Mouse (Mus musculus): ENCODE data around the gene Epha1.

Gene Epha1

GRCm38 (mm10) chr6:42373669-42374430, 782 bp upstream of the Epha1 start:
- DNase-seq: no peak

DNA sequence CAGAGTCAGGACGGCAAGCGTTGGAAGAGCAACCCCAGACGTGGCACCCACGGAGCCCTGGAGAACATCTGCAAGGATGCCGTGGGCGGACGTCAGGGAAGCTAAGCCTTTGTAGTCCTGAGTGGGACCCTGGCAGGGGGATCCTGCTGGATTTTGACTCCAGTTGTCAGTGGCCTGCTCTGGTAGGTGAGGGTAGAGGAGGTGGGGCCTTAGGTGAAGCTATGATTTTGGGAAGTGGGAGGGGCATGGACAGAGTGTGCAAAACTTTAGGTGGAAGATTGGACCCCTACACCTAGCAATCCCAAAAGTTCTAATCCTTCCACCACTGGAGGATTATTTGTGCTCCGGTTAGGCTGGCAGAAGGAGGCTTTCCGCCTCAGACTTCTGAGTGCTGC, 650 bp downstream of the Epha1 start:
- no peak for DNase-seq

DNA sequence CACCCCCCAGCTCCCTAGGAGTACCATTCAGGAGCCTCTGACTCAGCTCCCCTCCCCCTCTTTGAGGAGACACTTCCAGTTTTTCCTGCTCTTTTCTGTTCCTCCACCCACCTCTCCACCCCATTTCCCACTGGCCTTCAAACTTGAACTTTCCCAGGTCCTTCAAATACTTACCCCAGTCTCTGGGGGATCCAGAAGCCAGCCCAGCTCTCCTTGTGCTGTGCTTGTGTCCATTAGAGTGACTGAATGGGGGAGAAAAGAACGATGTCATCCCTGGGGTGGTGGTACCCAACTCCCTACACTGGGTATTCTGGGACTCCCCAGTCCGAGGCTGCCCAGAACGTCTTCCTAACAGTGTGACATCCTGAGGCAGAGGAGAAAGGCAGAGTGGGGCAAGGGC, 1.1 kb downstream of the Epha1 start:
- no peak for DNase-seq

DNA sequence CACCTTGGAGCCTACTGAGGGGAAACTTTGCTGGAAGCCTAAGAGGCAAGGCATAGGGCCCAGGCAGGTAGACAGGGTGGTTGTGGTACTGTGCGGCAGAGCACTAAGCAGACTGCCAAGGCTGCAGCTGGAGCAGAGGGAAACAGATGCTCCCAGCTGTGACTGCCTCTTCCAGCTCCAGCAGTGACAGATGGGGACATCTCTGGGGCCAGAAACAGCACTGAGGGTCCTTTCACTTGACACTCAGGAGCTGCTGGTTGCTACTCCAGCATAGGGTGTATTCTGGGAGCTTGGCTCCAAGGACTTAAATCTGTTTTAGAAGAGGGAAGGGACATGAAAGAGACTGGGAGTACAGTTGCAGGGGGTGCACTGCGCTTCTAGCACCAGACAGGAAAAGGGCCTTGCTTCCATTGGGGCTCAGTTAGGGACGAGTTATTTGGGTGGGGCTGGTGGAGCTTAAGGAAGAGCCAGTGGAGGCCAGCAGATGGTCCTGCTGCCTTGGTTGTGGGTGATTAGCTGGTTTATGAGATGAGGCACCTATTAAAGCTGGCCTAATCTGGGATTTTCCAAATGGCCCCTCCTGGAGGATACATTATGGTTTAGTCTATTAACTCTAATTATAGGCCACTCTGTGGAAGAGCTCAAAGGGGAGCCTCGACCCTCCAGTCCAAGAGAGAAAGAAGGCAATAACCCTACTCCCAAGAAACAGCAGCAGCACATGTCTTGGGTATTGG, 2.3 kb downstream of the Epha1 start:
- DNase-seq: no peak

DNA sequence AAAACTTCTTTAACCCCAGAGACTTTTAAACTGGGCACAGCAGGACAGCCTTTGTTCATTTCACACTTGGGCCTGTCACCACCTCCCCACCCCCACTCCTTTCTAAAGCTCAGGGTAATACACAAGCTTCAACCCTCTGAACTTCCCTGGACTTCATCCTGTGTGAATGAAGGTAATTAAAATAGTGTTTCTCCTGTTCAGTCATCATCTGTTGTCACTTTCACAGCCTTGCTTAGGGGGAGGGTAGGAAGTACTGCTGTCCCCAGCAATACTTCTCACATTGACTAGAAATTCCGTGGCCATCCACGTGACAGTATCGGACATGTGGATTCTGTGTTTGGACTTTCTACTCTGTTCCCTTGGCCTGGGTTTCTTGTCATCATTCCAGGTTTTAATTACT, 3.2 kb downstream of the Epha1 start:
- DNase-seq: no peak

DNA sequence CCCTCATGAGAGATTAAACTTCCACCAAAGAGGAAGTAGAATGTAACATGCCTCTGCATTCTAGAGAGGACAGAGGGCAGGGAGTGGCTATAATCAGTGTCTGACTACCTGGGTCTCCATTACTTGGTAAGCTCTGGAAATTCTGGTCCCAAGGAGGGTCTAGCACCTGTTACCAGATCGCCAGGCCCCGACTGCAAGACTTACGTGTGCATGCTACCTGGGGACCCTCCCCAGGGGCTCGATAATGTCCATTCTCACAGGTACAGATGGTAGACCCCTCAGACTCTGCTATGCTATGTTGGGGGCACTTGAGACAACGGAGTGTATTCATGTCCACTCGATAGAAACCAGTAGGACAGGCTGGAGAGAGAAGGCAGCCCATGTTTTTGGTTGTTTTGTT, 7.9 kb downstream of the Epha1 start:
- no peak for DNase-seq

GRCm38 (mm10) chr6:42364607-42365006, 8.5 kb downstream of the Epha1 start:
- no peak for DNase-seq

- DNase-seq: no peak
These were observed 9.0 kb downstream of the Epha1 start for GRCm38 (mm10) chr6:42364066-42364465.

DNA sequence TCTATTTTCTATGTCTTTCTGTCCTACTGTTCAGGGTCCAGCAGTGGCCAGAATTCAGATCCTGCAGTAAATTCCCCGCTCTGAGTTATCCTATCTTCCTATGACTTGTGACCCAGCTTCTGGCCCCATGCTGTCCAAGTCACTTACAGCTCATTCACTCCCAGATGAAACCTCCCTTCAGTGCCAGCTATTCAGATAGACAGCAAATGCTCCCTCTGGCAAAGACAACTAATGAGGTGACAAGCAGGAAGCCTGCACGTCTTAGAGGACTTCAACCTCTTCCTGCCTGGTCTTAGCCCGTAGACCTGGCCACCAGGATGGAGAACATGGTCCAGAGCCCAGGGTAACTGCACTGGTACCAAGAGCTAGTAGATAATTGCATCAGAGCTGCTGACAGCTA, 10.1 kb downstream of the Epha1 start:
- DNase-seq: peak; percentile 35 to 41

- DNase-seq: peak in 1 of 2 experiments; percentile 15
These were observed 10.6 kb downstream of the Epha1 start for GRCm38 (mm10) chr6:42362497-42362896.

- DNase-seq: peak in 1 of 2 experiments; percentile 13
These were observed 11.0 kb downstream of the Epha1 start for GRCm38 (mm10) chr6:42362074-42362473.

DNA sequence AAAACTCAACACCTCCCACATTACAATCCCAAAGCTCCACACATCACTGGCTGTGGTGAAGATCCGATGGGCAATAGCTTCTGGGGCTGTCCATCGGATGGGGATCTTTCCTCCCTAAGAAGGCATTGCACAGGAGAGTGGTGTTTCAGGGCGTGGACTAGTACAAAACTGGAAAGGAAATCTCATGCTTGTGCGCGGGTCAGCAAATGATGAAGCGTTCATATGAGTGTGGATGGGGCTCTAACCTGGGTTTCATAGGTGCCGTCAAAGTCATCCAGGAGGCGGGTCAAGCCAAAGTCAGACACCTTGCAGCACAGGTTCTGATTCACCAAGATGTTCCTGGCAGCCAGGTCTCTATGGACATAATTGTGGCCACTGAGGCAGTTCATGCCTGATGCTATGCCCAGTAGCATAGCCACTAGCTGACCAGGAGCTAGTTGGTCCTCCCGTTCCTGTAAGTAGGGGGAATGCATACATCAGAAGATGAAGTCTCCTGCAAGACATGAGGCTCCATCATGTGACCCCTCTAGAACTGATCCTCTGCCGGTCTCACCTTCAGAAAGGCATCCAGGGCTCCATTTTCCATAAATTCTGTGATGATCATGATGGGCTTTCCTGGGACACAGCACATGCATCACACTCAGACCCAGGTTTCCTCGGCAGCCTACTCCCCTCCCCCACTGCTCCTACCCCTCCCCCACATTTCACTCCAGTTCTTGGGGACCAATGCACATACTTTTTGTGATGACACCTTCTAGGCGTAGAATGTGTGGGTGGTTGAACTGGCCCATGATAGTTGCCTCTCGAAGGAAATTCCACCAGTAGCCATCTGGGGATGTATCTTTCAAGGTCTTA, 11.8 kb downstream of the Epha1 start:
- DNase-seq: no peak

DNA sequence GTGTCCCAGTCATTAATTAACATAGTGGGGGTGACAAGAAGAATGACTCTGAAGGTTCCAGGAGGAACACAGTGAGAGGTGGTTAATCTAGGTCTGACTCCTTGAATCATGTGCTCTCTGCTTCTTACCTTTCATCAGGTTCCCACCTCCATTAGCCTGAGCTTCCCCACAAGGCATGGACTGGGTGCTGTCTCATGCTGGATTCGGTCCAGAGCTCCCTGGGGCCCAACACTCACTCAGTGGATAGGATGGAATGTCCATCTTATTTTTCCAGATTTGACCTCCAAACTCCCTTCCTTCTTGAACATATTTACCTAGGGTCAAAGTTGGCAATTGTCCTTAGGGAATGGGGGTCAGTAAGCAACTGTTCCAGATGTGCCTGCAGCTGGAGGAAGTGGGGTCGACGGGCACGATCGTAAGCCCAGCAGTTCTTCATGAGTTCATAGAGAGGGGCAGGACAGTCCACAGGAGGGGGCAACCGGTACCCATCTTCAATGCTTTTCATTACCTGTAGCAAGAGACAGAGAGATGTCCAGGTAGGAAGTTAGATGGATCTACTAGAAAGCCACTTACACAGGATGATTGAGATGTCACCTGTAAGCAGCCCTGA, 12.7 kb downstream of the Epha1 start:
- DNase-seq: no peak

DNA sequence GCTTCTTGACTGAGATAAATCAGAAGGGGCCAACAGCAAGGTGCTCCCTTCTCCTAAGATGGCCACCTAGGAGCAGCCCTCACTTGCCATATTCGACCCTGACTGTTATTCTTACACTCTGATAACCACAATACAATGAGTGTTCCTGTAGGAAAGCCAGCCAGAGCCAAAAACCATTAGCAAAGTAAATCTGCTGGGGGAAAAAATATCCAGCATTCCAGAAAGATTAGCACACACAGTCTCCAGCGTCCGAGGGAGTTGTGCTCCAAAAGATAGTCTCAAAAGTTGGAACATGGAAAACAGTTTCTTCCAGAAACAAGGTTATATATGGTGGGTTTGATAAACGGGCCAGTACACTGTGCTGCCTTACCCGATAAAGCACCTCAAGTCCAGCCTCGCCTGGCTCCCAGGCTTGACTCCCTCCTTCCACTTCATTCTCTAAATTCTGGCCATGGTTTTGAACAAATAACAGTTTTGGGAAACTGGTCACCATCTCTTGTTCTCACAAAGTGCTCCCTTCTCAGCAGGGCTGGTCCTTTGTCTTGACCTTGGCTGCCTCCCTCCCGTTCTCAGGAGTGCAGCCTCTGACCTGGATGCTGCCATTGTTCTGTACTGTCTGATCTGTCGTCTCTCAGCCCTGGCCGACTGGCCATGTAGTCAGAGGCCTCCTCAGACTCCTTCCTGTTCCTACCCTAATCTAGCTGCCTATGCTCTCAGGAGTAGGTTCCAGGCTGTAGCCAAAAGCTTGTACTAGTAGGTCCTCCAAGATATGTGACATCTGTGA, 13.5 kb downstream of the Epha1 start:
- no peak for DNase-seq

- DNase-seq: no peak
These were observed 14.2 kb downstream of the Epha1 start for GRCm38 (mm10) chr6:42358901-42359300.

DNA sequence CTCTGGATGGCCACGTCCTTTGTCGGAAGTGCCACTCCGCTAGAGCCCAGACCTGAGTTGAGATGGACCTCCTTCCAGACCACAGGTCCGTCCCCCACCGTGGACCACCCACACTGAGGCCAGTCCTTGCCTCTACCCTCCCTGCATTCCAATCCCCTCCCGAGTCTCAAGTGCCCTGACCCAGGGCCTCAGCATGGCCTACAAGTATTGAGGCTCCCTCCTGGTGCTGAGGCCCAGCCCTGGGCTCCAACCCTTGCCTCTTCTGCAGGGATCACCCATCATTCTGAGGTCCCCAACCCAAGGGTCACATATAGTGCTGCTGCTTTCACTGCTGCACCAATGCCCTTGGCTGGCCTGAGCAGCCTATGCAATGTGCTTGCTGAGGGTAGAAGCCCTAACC, 15.2 kb downstream of the Epha1 start:
- DNase-seq: no peak

DNA sequence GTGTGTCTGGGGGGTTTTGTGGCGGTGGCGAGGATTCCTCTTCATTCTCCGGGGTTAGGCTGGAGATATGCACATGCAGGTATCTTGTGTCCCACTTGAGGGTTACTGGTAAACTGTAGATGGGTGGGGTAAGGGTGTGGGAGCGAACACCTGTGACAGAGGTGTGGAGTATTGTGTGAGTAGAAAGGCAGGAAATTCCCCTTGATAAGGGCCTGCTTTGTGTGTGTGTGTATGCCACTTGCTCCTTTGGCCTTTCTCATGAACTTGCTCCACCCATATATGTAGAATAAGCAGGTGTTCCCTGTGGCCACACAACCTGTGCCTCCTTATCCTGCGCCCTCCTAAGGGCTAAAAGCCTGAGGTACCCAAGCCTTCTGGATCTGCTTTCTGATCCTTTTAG, 16.2 kb downstream of the Epha1 start:
- no peak for DNase-seq

- no peak for DNase-seq
These were observed 17.1 kb downstream of the Epha1 start for GRCm38 (mm10) chr6:42355794-42356600.

DNA sequence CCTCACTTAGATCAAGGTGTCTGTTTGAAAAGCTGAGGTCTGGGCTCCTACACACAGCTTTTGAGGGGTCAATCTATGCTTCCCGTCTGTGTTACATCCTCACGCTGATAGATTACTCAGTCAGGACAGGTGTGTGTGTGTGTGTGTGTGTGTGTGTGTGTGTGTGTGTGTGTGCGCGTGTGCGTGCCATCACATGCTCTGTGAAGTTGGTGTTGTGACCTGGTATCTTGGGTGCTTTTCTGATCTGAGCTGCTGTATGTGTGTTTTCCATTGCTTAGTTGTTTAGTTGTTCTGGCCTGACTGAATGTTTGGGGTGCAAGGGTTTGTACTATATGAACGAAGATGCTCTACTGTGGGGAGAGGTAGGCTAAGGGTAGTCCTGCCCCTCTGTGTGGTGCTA, 17.7 kb downstream of the Epha1 start:
- no peak for DNase-seq

- peak in 1 of 2 experiments; percentile 32 for DNase-seq
These were observed 18.7 kb downstream of the Epha1 start for GRCm38 (mm10) chr6:42354076-42355019.
